Mouse (Mus musculus) testis, adult 2 months (tissue): ENCODE measurements at regions not wholly inside any gene's neighbourhood (a gene's known extent, or its start where the extent isn't known, plus 50 kb on each side); places are given as distances from the start of the nearest gene placed in this dataset.

Experiments used
- CTCF ChIP-seq: fragments of 200-500 bp; IDR thresholded peaks from 2 replicates; pipeline ENCODE4 v1.5.1; 2012; ENCODE audit warnings: low read depth, mild to moderate bottlenecking, inconsistent platforms, low read length, moderate library complexity; ENCODE audit not compliant: control insufficient read depth, insufficient read depth, insufficient replicate concordance
- POLR2A ChIP-seq: fragments of 200-500 bp; IDR thresholded peaks from 2 replicates; pipeline ENCODE4 v1.6.1; 2012; ENCODE audit warnings: low read depth, mild to moderate bottlenecking, inconsistent platforms, low read length, moderate library complexity; ENCODE audit not compliant: control insufficient read depth

DNA sequence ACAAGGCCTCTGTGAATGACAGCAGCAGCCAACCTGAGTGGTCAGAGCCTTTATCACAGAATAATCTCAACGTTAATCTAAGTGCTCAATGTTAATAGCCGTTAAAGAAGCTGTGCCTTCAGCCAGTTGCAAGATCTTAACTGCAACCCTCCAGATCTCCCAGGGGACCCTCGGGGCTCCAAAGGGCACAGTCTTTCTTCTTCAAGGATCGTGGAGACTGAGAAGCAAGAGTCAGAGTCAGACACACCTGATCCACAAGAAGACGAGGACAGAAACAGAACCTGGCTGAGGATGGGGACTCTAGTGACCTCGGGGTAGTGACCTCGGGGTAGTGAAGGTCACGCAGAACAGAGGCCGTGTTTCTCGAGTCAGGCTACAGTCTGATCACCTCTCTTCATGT, 206.0 kb downstream of the Sptssa start:
- TF ChIP-seq CTCF (no peak), POLR2A (no peak)
